Mouse (Mus musculus) hindbrain, postnatal 0 days (tissue): Measurements from ENCODE around the gene Pkp2. TPM values are rescaled to one million over a fixed set of nuclear protein-coding genes. Genes with fewer than 3 reads are reported as not detected.

ENCODE experiments used
- ATAC-seq: fragments of 200-750 bp; cut with Nextera tagmentation; 2 replicates; pipeline ENCODE4 v1.8.0; 2017; ENCODE audit warnings: mild to moderate bottlenecking, moderate TSS enrichment, moderate library complexity
- DNase-seq: peaks from one replicate; pipeline ENCODE4 v3.0.0-alpha.2; 2015; ENCODE audit warnings: low spot score
- H3K27ac ChIP-seq: fragments of 300-500 bp; sonication (generic); 2 replicates; pipeline ENCODE4 v1.5.1; 2014; ENCODE audit warnings: mild to moderate bottlenecking
- H3K27me3 ChIP-seq: fragments of 300-500 bp; sonication (generic); 2 replicates; pipeline ENCODE4 v1.6.1; 2014; ENCODE audit warnings: low read length, mixed read lengths; ENCODE audit not compliant: insufficient read depth
- H3K36me3 ChIP-seq: fragments of 300-500 bp; sonication (generic); 2 replicates; pipeline ENCODE4 v1.6.1; 2014; ENCODE audit warnings: low read length, mixed read lengths; ENCODE audit not compliant: insufficient read depth
- H3K4me1 ChIP-seq: fragments of 300-500 bp; sonication (generic); 2 replicates; pipeline ENCODE4 v1.6.1; 2014; ENCODE audit warnings: antibody characterized with exemption, low read length, mixed read lengths; ENCODE audit not compliant: insufficient read depth
- H3K4me2 ChIP-seq: fragments of 300-500 bp; sonication (generic); 2 replicates; pipeline ENCODE4 v1.6.1; 2014; ENCODE audit warnings: low read depth, mild to moderate bottlenecking, low read length, moderate library complexity, mixed read lengths
- H3K4me3 ChIP-seq: fragments of 300-500 bp; sonication (generic); 2 replicates; pipeline ENCODE4 v1.5.1; 2014; ENCODE audit warnings: low read length
- H3K9ac ChIP-seq: fragments of 300-500 bp; sonication (generic); replicated peaks from 2 replicates; pipeline ENCODE4 v1.6.1; 2014; ENCODE audit warnings: mild to moderate bottlenecking, low read length, moderate library complexity, mixed read lengths
- H3K9me3 ChIP-seq: fragments of 300-500 bp; sonication (generic); 2 replicates; pipeline ENCODE4 v1.6.1; 2016; ENCODE audit warnings: low read length, mixed read lengths
- CTCF ChIP-seq: IDR thresholded peaks from 2 replicates; pipeline ENCODE4 v1.5.1; 2016; ENCODE audit warnings: antibody characterized with exemption, control low read depth, low read depth
- WGBS: fragments of 180-500 bp; shearing (Covaris S2); extraction: QIAGEN DNeasy Blood & Tissue Kit; methylation state at CpG from one replicate; pipeline ENCODE4 v1.1.7; 2014; 5-methylcytosine and 5-hydroxymethylcytosine counted together
- polyA plus RNA-seq: library from polyadenylated mRNA; unstranded; fragments of >200 nt; fragmentation: Nextera tagmentation; extraction: Ambion mirVana; gene quantifications from 2 replicates; pipeline ENCODE4 v1.2.1, GENCODE M21; 2015
- total RNA-seq: library from RNA; depleted of rRNA; stranded (reverse); fragments of >200 nt; gene quantifications from 2 replicates; pipeline ENCODE4 v1.2.3, GENCODE M21; 2014; rRNA removed

Pkp2 gene
- total and polyA plus RNA-seq, 2 experiments from 2014 or later, result 1.4 to 1.9 TPM

DNA sequence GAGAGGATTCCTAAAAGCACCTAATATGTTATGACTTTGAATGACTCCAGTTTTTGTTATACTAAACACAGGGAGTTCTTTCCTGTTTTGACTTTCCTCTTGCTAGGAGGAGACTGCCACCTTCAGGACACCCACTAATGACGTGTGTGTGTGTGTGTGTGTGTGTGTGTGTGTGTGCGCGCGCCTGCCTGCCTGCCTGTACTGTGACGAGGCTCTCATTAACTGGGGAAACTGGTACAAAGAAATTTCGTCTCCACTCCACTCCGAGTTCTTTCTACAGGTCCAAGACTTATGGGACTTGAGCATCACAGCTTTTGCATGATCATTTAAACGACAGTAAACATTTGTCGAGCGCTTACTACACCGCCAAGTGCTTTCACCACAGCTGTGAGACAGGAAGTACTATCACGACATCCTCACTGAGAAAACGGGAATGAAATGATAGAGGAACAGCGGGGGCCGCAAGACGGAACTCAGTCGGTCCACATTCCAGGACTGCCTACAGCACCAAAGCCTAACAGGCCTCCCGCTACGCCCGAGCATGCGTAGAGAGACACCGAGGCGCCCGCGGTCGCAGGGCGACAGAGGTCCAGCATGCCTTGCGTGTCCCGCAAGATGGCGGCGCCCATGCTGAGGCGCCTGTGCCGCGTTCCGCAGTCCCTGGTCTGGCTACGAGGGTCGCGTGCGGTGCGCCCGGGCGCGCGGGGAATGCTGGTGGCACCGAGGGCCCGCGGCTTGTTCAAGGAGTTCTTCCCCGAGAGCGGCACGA, 89.4 kb downstream of the Pkp2 start, which contains the start of gene Yars2:
Gene Yars2, plus strand, starts transcription at position 597 of the 769 bp plus-strand sequence.
- peaks cover 10% of the 10 kb centered on the region; the same call in 1 of the 2 replicates for H3K36me3 ChIP-seq
- H3K4me1 ChIP-seq, result peaks cover 8% of the 10 kb centered on the region; the same call in 1 of the 2 replicates
- H3K27me3 ChIP-seq, result no peaks in the 10 kb centered on the region
- peak within 1 kb of the TSS; percentile 84 for H3K9ac ChIP-seq
- H3K9me3 ChIP-seq, result no peaks in the 10 kb centered on the region
- peak; percentile 91 for TF ChIP-seq CTCF
- ATAC-seq (peak; percentile 99), DNase-seq (peak; percentile 97)
- H3K27ac ChIP-seq, result peak within 1 kb of the TSS; percentile 94
- under 1% methylated on average over 50 of the region's 50 CpGs for WGBS
- peak within 1 kb of the TSS; percentile 72 for H3K4me2 ChIP-seq
- peak within 1 kb of the TSS; percentile 94 for H3K4me3 ChIP-seq

DNA sequence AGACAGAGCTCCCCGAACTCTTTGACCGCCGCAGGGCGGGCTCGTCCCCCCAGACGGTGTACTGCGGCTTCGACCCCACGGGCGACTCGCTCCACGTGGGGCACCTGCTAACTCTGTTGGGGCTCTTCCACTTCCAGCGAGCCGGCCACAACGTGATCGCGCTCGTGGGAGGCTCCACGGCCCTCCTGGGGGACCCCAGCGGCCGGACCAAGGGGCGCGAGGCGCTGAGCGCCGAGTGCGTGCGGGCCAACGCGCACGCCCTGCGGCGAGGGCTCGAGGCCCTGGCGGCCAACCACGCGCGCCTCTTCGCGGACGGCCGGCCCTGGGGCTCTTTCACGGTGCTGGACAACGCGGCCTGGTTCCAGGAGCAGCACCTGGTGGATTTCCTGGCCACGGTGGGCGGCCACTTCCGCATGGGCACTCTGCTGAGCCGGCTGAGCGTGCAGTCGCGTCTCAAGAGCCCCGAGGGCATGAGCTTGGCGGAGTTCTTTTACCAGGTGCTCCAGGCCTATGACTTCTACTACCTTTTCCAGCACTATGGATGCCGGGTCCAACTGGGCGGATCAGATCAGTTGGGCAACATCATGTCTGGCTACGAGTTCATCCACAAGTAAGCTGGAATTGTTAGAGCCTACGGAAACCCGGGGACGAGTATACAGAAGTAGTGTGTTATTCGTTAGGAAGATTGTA, 90.2 kb downstream of the Pkp2 start:
- Histone ChIP-seq H3K4me2 (peak overlapping the region; percentile 72), H3K27ac (peak overlapping the region; percentile 94), H3K9ac (peak overlapping the region; percentile 84), H3K9me3 (no peaks in the 10 kb centered on the region), H3K27me3 (no peaks in the 10 kb centered on the region), H3K4me3 (peak overlapping the region; percentile 94), H3K4me1 (peaks cover 8% of the 10 kb centered on the region; the same call in 1 of the 2 replicates), H3K36me3 (peaks cover 15% of the 10 kb centered on the region; the same call in 1 of the 2 replicates)
- ATAC-seq (peak; percentile 74), DNase-seq (peak; percentile 49)
- under 1% methylated on average over 59 of the region's 61 CpGs for WGBS
- TF ChIP-seq CTCF, result no peak

DNA sequence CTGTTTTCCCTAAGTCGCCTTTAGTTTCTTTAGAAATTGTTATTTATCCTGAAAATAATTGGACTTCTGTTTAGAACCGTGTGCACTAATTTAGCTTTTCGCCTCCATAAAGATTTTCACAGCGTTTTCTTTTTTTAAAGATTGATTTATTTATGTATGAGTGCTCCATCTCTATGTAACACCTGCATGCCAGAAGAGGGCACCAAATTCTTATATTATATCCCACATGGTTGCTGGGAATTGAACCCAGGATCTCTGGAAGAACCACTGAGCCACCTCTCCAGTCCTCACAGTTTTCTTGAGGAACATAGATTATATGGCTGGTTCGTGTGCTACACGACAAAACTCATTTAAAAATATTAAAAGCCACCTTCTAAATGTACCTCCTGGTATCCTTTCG, 90.8 kb downstream of the Pkp2 start:
- Histone ChIP-seq H3K27ac (0 out of 2 replicates have a peak overlapping the region, but pooled peaks have one; percentile 94), H3K4me2 (peak overlapping the region; percentile 72), H3K9ac (peak overlapping the region; percentile 84; the same call in 1 of the 2 replicates), H3K27me3 (no peaks in the 10 kb centered on the region), H3K9me3 (no peaks in the 10 kb centered on the region), H3K4me3 (peak overlapping the region; percentile 94), H3K36me3 (peaks cover 18% of the 10 kb centered on the region), H3K4me1 (peaks cover 8% of the 10 kb centered on the region; the same call in 1 of the 2 replicates)
- peak; percentile 39 for TF ChIP-seq CTCF
- ATAC-seq, result no peak
- DNase-seq, result peak; percentile 47
- WGBS, result 19% methylated on average over 7 of the region's 7 CpGs

DNA sequence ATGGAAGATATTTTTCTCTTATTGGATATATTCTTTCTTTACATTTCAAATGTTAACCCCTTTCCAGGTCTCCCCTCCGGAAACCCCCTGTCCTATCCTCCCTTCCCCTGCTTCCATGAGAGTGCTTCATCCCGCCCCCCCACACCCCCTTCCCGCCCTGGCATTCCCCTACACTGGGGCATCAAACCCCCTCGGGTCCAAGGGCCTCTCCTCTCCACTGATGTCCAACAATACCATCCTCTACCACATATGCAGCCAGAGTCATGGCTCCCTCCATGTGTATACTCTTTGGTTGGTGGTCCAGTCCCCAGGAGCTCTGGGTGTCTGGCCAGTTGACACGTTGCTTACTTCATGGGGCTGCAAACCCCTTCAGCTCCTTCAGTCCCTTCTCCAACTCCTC, 98.2 kb downstream of the Pkp2 start:
- ATAC-seq (peak; percentile 49; the same call in 1 of the 2 replicates), DNase-seq (no peak)
- Histone ChIP-seq H3K9me3 (no peaks in the 10 kb centered on the region), H3K36me3 (peaks cover 49% of the 10 kb centered on the region), H3K4me2 (no peak overlapping the region), H3K4me3 (no peak overlapping the region), H3K9ac (no peak overlapping the region), H3K4me1 (no peaks in the 10 kb centered on the region), H3K27ac (no peak overlapping the region), H3K27me3 (no peaks in the 10 kb centered on the region)
- TF ChIP-seq CTCF, result no peak
- WGBS, result 84% methylated on average over 5 of the region's 5 CpGs

Other genes starting within 250 kb of the Pkp2 start
- gene Yars2, start 89.6 kb downstream of the Pkp2 start, total RNA-seq, result 30.9 and 40.6 TPM in 2 replicates
- gene Yars2, start 89.6 kb downstream of the Pkp2 start, polyA plus RNA-seq, result 26.4 and 28.0 TPM in 2 replicates
- 70.6 and 79.7 TPM in 2 replicates for gene Dnm1l, start 145.6 kb downstream of the Pkp2 start, total RNA-seq
- gene Dnm1l, start 145.6 kb downstream of the Pkp2 start, polyA plus RNA-seq, result 109 and 113 TPM in 2 replicates